Mouse (Mus musculus): ENCODE measurements around the gene Jdp2.

GRCm38 (mm10) chr12:85625852-85626251, 27.0 kb downstream of the Jdp2 start:
- no peak for TF ChIP-seq CTCF (IDR thresholded peaks at IDR 0.05; ENCODE audit: extremely low read depth, insufficient read depth, low read length)
- TF ChIP-seq POLR2A (IDR thresholded peaks at IDR 0.05; ENCODE audit: extremely low read depth, insufficient read depth, low read length): no peak

Measured in cortical plate, adult 2 months (tissue).